Mouse (Mus musculus) CH12.LX (cell line): ENCODE data around the gene Samd4b. TPM values are rescaled to one million over a fixed set of nuclear protein-coding genes. Genes with fewer than 3 reads are reported as not detected.

ENCODE experiments used
- DNase-seq: peaks from one replicate; pipeline ENCODE4 v3.0.0-alpha.2; 2013; ENCODE audit errors: extremely low read depth
- H3K27ac ChIP-seq: 2 replicates; pipeline ENCODE4 v1.5.1; 2012; ENCODE audit warnings: low read depth, mild to moderate bottlenecking, control low read depth, moderate library complexity; ENCODE audit not compliant: insufficient read depth
- H3K27me3 ChIP-seq: replicated peaks from 2 replicates; pipeline ENCODE3; 2012; ENCODE audit warnings: inconsistent platforms
- H3K36me3 ChIP-seq, 2 experiments: replicated peaks in 1 of 2; 2 replicates each; pipeline versions ENCODE3 to v1.6.1; 2012; ENCODE audit warnings: inconsistent platforms in 1 of 2, low read length in 1 of 2, mild to moderate bottlenecking in 1 of 2, mixed read lengths in 1 of 2, moderate library complexity in 1 of 2; ENCODE audit not compliant: control insufficient read depth in 1 of 2, insufficient read depth in 1 of 2
- H3K4me1 ChIP-seq, 2 experiments: 2 replicates each; pipeline ENCODE4 v1.6.1; 2012; ENCODE audit warnings: inconsistent platforms in 1 of 2, moderate library complexity in 1 of 2; ENCODE audit not compliant: insufficient read depth in 2 of 2, control insufficient read depth in 1 of 2
- H3K4me2 ChIP-seq: 2 replicates; pipeline ENCODE4 v1.6.1; 2012; ENCODE audit warnings: low read depth, mild to moderate bottlenecking, control low read depth; ENCODE audit not compliant: poor library complexity, insufficient read depth, severe bottlenecking
- H3K4me3 ChIP-seq, 3 experiments: fragments of 150-350 bp in 1 of 3; sonication (generic) in 1 of 3; replicated peaks in 1 of 3; 2 replicates each; pipeline versions ENCODE3 to v1.5.1; 2011 to 2012; ENCODE audit warnings: low read depth in 2 of 3, low read length in 2 of 3, mild to moderate bottlenecking in 2 of 3, moderate library complexity in 2 of 3, control low read depth in 1 of 3, improper control_type of control experiment in 1 of 3, inconsistent platforms in 1 of 3, mixed read lengths in 1 of 3; ENCODE audit not compliant: poor library complexity in 1 of 3
- H3K79me2 ChIP-seq: replicated peaks from 2 replicates; pipeline ENCODE4 v1.6.1; 2012; ENCODE audit warnings: mild to moderate bottlenecking, moderate library complexity; ENCODE audit not compliant: control insufficient read depth, poor library complexity, insufficient read depth, severe bottlenecking; ENCODE audit errors: extremely low read depth
- H3K9ac ChIP-seq: 2 replicates; pipeline ENCODE4 v1.6.1; 2012; ENCODE audit warnings: low read depth, mild to moderate bottlenecking, control low read depth, moderate library complexity; ENCODE audit not compliant: insufficient read depth
- H3K9me3 ChIP-seq: replicated peaks from 2 replicates; pipeline ENCODE3; 2012; ENCODE audit warnings: low read length, inconsistent platforms, mixed read lengths
- BHLHE40 ChIP-seq: IDR thresholded peaks from 2 replicates; pipeline ENCODE4 v1.6.1; 2011; ENCODE audit warnings: mild to moderate bottlenecking, low read depth, low read length, improper control_type of control experiment
- CHD2 ChIP-seq: IDR thresholded peaks from 2 replicates; pipeline ENCODE4 v1.6.1; 2011; ENCODE audit warnings: low read length, improper control_type of control experiment
- CTCF ChIP-seq, 2 experiments: IDR thresholded peaks in 1 of 2; conservative IDR thresholded peaks in 1 of 2; 2 replicates each; pipeline ENCODE4 v1.5.1; 2011 to 2012; ENCODE audit warnings: low read depth in 2 of 2, low read length in 2 of 2, improper control_type of control experiment in 1 of 2, inconsistent platforms in 1 of 2, mild to moderate bottlenecking in 1 of 2, moderate library complexity in 1 of 2
- EP300 ChIP-seq: IDR thresholded peaks from 2 replicates; pipeline ENCODE4 v1.6.1; 2011; ENCODE audit warnings: low read length, improper control_type of control experiment
- ETS1 ChIP-seq: conservative IDR thresholded peaks from 2 replicates; pipeline ENCODE4 v1.6.1; 2012; ENCODE audit warnings: low read depth, mild to moderate bottlenecking, inconsistent platforms, low read length, improper control_type of control experiment, moderate library complexity
- GABPA ChIP-seq: IDR thresholded peaks from 2 replicates; pipeline ENCODE4 v1.6.1; 2012; ENCODE audit warnings: low read depth, low read length, improper control_type of control experiment, inconsistent platforms; ENCODE audit not compliant: insufficient replicate concordance
- HCFC1 ChIP-seq: IDR thresholded peaks from 2 replicates; pipeline ENCODE4 v1.6.1; 2012; ENCODE audit warnings: low read depth, mild to moderate bottlenecking, inconsistent platforms, low read length, improper control_type of control experiment
- KAT2A ChIP-seq: IDR thresholded peaks from 2 replicates; pipeline ENCODE4 v1.6.1; 2012; ENCODE audit warnings: low read length, improper control_type of control experiment, inconsistent platforms; ENCODE audit not compliant: insufficient replicate concordance
- MAFK ChIP-seq: IDR thresholded peaks from 2 replicates; pipeline ENCODE4 v1.6.1; 2011; ENCODE audit warnings: low read length, improper control_type of control experiment; ENCODE audit not compliant: insufficient replicate concordance
- MEF2A ChIP-seq: IDR thresholded peaks from 2 replicates; pipeline ENCODE4 v1.6.1; 2014; ENCODE audit warnings: low read depth, mild to moderate bottlenecking, inconsistent platforms, low read length, improper control_type of control experiment, borderline replicate concordance
- MXI1 ChIP-seq: IDR thresholded peaks from 2 replicates; pipeline ENCODE4 v1.6.1; 2011; ENCODE audit warnings: mild to moderate bottlenecking, low read depth, low read length, improper control_type of control experiment
- MYC ChIP-seq: IDR thresholded peaks from 2 replicates; pipeline ENCODE4 v1.6.1; 2011; ENCODE audit warnings: low read depth, mild to moderate bottlenecking, improper control_type of control experiment, low read length
- NELFE ChIP-seq: IDR thresholded peaks from 2 replicates; pipeline ENCODE4 v1.6.1; 2011; ENCODE audit warnings: low read depth, low read length, improper control_type of control experiment
- NRF1 ChIP-seq: IDR thresholded peaks from 2 replicates; pipeline ENCODE4 v1.6.1; 2014; ENCODE audit warnings: low read depth, mild to moderate bottlenecking, inconsistent platforms, low read length, improper control_type of control experiment, moderate library complexity
- PAX5 ChIP-seq: IDR thresholded peaks from 2 replicates; pipeline ENCODE4 v1.6.1; 2012; ENCODE audit warnings: low read length, inconsistent platforms, mixed read lengths
- POLR2A ChIP-seq: IDR thresholded peaks from 2 replicates; pipeline ENCODE4 v1.6.1; 2011; ENCODE audit warnings: low read depth, mild to moderate bottlenecking, improper control_type of control experiment, low read length
- POLR2AphosphoS2 ChIP-seq: IDR thresholded peaks from 2 replicates; pipeline ENCODE4 v1.6.1; 2011; ENCODE audit warnings: low read depth, low read length, improper control_type of control experiment
- RAD21 ChIP-seq: IDR thresholded peaks from 2 replicates; pipeline ENCODE4 v1.6.1; 2011; ENCODE audit warnings: low read depth, mild to moderate bottlenecking, low read length, improper control_type of control experiment, moderate library complexity
- SIN3A ChIP-seq: IDR thresholded peaks from 2 replicates; pipeline ENCODE4 v1.6.1; 2012; ENCODE audit warnings: low read length, improper control_type of control experiment, inconsistent platforms
- SMC3 ChIP-seq: IDR thresholded peaks from 2 replicates; pipeline ENCODE4 v1.6.1; 2011; ENCODE audit warnings: low read depth, low read length, improper control_type of control experiment
- TCF12 ChIP-seq: IDR thresholded peaks from 2 replicates; pipeline ENCODE4 v1.6.1; 2014; ENCODE audit warnings: low read depth, mild to moderate bottlenecking, inconsistent platforms, low read length, improper control_type of control experiment
- UBTF ChIP-seq: IDR thresholded peaks from 2 replicates; pipeline ENCODE4 v1.6.1; 2012; ENCODE audit warnings: low read depth, mild to moderate bottlenecking, inconsistent platforms, low read length, improper control_type of control experiment, moderate library complexity
- ZC3H11A ChIP-seq: IDR thresholded peaks from 2 replicates; pipeline ENCODE4 v1.6.1; 2012; ENCODE audit warnings: low read depth, mild to moderate bottlenecking, inconsistent platforms, low read length, improper control_type of control experiment
- ZNF384 ChIP-seq: IDR thresholded peaks from 2 replicates; pipeline ENCODE4 v1.6.1; 2012; ENCODE audit warnings: low read depth, low read length, improper control_type of control experiment, inconsistent platforms
- dilution Hi-C: fragments of 300-500 bp; cut with MboI; formaldehyde crosslinking; loops from 2 replicates; pipeline ENCODE4 v1.14.3; 2020; ENCODE audit warnings: low sequenced_read_pairs; ENCODE audit not compliant: extremely low pct_unique_long_range_greater_than_20kb, extremely low pct_ligation_motif_present
- in situ Hi-C: fragments of 300-500 bp; cut with MboI; formaldehyde crosslinking; loops from 3 replicates; pipeline ENCODE4 v1.14.3; 2019; ENCODE audit warnings: low sequenced_read_pairs, low pct_ligation_motif_present, low pct_unique_long_range_greater_than_20kb, mixed read lengths
- polyA plus RNA-seq: library from polyadenylated mRNA; unstranded; fragments of >175 nt; gene quantifications from 2 replicates; pipeline ENCODE4 v1.2.1, GENCODE M21; 2012; ENCODE audit warnings: low read depth; ENCODE audit not compliant: insufficient read length
- total RNA-seq, 2 experiments: library from RNA; depleted of rRNA; stranded (reverse); fragments of 300-350 nt in 1 of 2; fragments of >200 nt in 1 of 2; gene quantifications; 2 replicates each; pipeline ENCODE4 v1.2.3; 2012 to 2014

Samd4b gene
- total and polyA plus RNA-seq, 3 experiments = 3.7 to 24.6 (median 10.0) TPM

- Histone ChIP-seq H3K4me3 (no peak overlapping the region), H3K4me2 (no peak overlapping the region), H3K9ac (no peak overlapping the region), H3K9me3 (peaks cover under 1% of the 10 kb centered on the region), H3K36me3 (peaks cover 43 to 93% of the 10 kb centered on the region in 2 experiments), H3K27ac (no peak overlapping the region), H3K79me2 (no peaks in the 10 kb centered on the region), H3K4me1 (no peaks in the 10 kb centered on the region), H3K27me3 (no peaks in the 10 kb centered on the region)
- TF ChIP-seq CHD2 = no peak
- TF ChIP-seq RAD21 = peak; percentile 13
- TF ChIP-seq ETS1 = no peak
- TF ChIP-seq ZNF384 = no peak
- TF ChIP-seq CTCF (conservative IDR thresholded peaks at IDR 0.05 in 1 of 2, IDR thresholded peaks at IDR 0.05 in 1 of 2; ENCODE audit: low read depth in 2 of 2, low read length in 2 of 2) = peak in 1 of 2 experiments; percentile 51; a peak in 2 of 4 replicates
- peak; percentile 34 for TF ChIP-seq SMC3
- no peak for TF ChIP-seq PAX5
- TF ChIP-seq POLR2AphosphoS2 = no peak
- no peak for TF ChIP-seq MAFK
- no peak for TF ChIP-seq BHLHE40
- no peak for TF ChIP-seq KAT2A
- no peak for DNase-seq
- in situ Hi-C loops (no loop called here), dilution Hi-C loops (no loop called here)
Measured at GRCm38 (mm10) chr7:28412826-28413225, 185.1 kb downstream of the Samd4b start.

GRCm38 (mm10) chr7:28410841-28411475, 187.0 kb downstream of the Samd4b start:
- H3K4me2 ChIP-seq = no peak overlapping the region
- TF ChIP-seq TCF12 (no peak), GABPA (no peak), PAX5 (no peak), NRF1 (no peak), NELFE (no peak), MEF2A (no peak), MXI1 (no peak), MYC (no peak), EP300 (no peak), UBTF (no peak), CTCF (conservative IDR thresholded peaks at IDR 0.05 in 1 of 2, IDR thresholded peaks at IDR 0.05 in 1 of 2; ENCODE audit: low read depth in 2 of 2, low read length in 2 of 2) (no peak), SIN3A (no peak), POLR2A (no peak), ZC3H11A (no peak), HCFC1 (no peak), MAFK (no peak)
- TF ChIP-seq, all 38 proteins: peak for 0
- Histone ChIP-seq H3K4me1 (no peaks in the 10 kb centered on the region), H3K27me3 (no peaks in the 10 kb centered on the region), H3K9me3 (no peaks in the 10 kb centered on the region), H3K4me3 (no peak overlapping the region), H3K36me3 (peaks cover 57 to 93% of the 10 kb centered on the region in 2 experiments), H3K9ac (no peak overlapping the region), H3K79me2 (no peaks in the 10 kb centered on the region), H3K27ac (no peak overlapping the region)
- dilution Hi-C loops (no loop called here), in situ Hi-C loops (no loop called here)
- no peak for DNase-seq
